Mouse (Mus musculus) spleen, adult 2 months (tissue): Measurements from ENCODE around the gene Wfdc1.

Source experiments
- CTCF ChIP-seq: fragments of 200-500 bp; IDR thresholded peaks from 2 replicates; pipeline ENCODE4 v1.5.1; 2011; ENCODE audit warnings: mild to moderate bottlenecking, inconsistent platforms; ENCODE audit not compliant: insufficient read depth, insufficient read length, insufficient replicate concordance; ENCODE audit errors: extremely low read depth
- POLR2A ChIP-seq: fragments of 200-500 bp; IDR thresholded peaks from 2 replicates; pipeline ENCODE4 v1.6.1; 2011; ENCODE audit warnings: low read depth, low read length, inconsistent platforms

DNA sequence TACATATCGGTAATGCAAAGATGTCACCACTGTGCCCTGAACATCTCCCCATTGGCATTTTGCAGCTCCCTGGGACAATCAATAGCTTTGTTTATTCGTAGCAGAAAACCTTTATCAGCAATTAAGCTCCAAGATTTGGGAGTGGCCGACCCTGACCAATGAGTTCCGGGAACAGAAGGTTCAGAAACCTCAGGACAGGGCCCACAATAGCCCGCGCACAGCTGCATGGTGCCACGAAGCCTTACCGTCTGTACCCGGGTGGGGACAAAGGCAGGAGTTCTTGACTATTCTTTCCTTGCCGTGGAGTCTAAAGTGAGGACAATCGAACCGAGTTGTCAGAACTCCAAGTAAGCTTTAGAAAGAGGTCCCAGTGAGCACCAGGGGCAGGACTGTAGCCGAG, 65.9 kb downstream of the Wfdc1 start:
- TF ChIP-seq CTCF: no peak
- no peak for TF ChIP-seq POLR2A
